Mouse (Mus musculus): ENCODE data around the gene Irgm1. TPM values are rescaled to one million over a fixed set of nuclear protein-coding genes. Genes with fewer than 3 reads are reported as not detected.
A peak's percentile ranks its signal among the peaks of the same experiment; 100 is the strongest.
"Not testable (repeated sequence)": the region's sequence is repeated elsewhere in the genome, so short reads cannot be mapped to it uniquely, and the experiment has no call there.

Irgm1 gene
- polyA plus RNA-seq, 1 experiment = 1.9 TPM

GRCm38 (mm10) chr11:48826752-48827096 is 44.8 kb downstream of the Irgm1 start:
- TF ChIP-seq POLR2A (IDR thresholded peaks at IDR 0.05; ENCODE audit: borderline replicate concordance, extremely low read depth, insufficient read depth, insufficient read length, poor library complexity, severe bottlenecking) (no peak), CTCF (IDR thresholded peaks at IDR 0.05; ENCODE audit: borderline replicate concordance, extremely low read depth, insufficient read depth, insufficient read length) (no peak)
- DNase-seq (ENCODE audit: low read depth) = peak; percentile 52

GRCm38 (mm10) chr11:48825979-48826751 is 45.3 kb downstream of the Irgm1 start, which contains the start of the genes Trim7 and Gm12184:
Gene Trim7 (plus strand): TSS chr11:48826140.
Gene Gm12184 (minus strand): TSS chr11:48826655.
- DNase-seq (ENCODE audit: low read depth) = not testable (repeated sequence)

GRCm38 (mm10) chr11:48824311-48824830 is 47.1 kb downstream of the Irgm1 start:
- DNase-seq (ENCODE audit: low read depth) = no peak
- TF ChIP-seq POLR2A (IDR thresholded peaks at IDR 0.05; ENCODE audit: borderline replicate concordance, extremely low read depth, insufficient read depth, insufficient read length, poor library complexity, severe bottlenecking) (no peak), CTCF (IDR thresholded peaks at IDR 0.05; ENCODE audit: borderline replicate concordance, extremely low read depth, insufficient read depth, insufficient read length) (no peak)

- TF ChIP-seq POLR2A (IDR thresholded peaks at IDR 0.05; ENCODE audit: borderline replicate concordance, extremely low read depth, insufficient read depth, insufficient read length, poor library complexity, severe bottlenecking) (no peak), CTCF (IDR thresholded peaks at IDR 0.05; ENCODE audit: borderline replicate concordance, extremely low read depth, insufficient read depth, insufficient read length) (no peak)
- DNase-seq (ENCODE audit: low read depth) = peak; percentile 78
Measured at GRCm38 (mm10) chr11:48823536-48823972, 47.9 kb downstream of the Irgm1 start.

- TF ChIP-seq CTCF (IDR thresholded peaks at IDR 0.05; ENCODE audit: borderline replicate concordance, extremely low read depth, insufficient read depth, insufficient read length) (no peak), POLR2A (IDR thresholded peaks at IDR 0.05; ENCODE audit: borderline replicate concordance, extremely low read depth, insufficient read depth, insufficient read length, poor library complexity, severe bottlenecking) (no peak)
- DNase-seq (ENCODE audit: low read depth) = no peak
Measured at GRCm38 (mm10) chr11:48822768-48823512, 48.5 kb downstream of the Irgm1 start.

- not testable (repeated sequence) for DNase-seq (ENCODE audit: low read depth)
Measured at GRCm38 (mm10) chr11:48821299-48821698, 50.2 kb downstream of the Irgm1 start.

- no peak for TF ChIP-seq POLR2A (IDR thresholded peaks at IDR 0.05; ENCODE audit: borderline replicate concordance, extremely low read depth, insufficient read depth, insufficient read length, poor library complexity, severe bottlenecking)
- no peak for TF ChIP-seq CTCF (IDR thresholded peaks at IDR 0.05; ENCODE audit: borderline replicate concordance, extremely low read depth, insufficient read depth, insufficient read length)
- no peak for DNase-seq (ENCODE audit: low read depth)
Measured at GRCm38 (mm10) chr11:48820308-48820674, 51.2 kb downstream of the Irgm1 start.

GRCm38 (mm10) chr11:48819614-48820307 is 51.7 kb downstream of the Irgm1 start:
- no peak for DNase-seq (ENCODE audit: low read depth)
- TF ChIP-seq POLR2A (IDR thresholded peaks at IDR 0.05; ENCODE audit: borderline replicate concordance, extremely low read depth, insufficient read depth, insufficient read length, poor library complexity, severe bottlenecking) = no peak
- no peak for TF ChIP-seq CTCF (IDR thresholded peaks at IDR 0.05; ENCODE audit: borderline replicate concordance, extremely low read depth, insufficient read depth, insufficient read length)

- TF ChIP-seq CTCF (IDR thresholded peaks at IDR 0.05; ENCODE audit: borderline replicate concordance, extremely low read depth, insufficient read depth, insufficient read length) (no peak), POLR2A (IDR thresholded peaks at IDR 0.05; ENCODE audit: borderline replicate concordance, extremely low read depth, insufficient read depth, insufficient read length, poor library complexity, severe bottlenecking) (no peak)
- DNase-seq (ENCODE audit: low read depth) = peak; percentile 96
Measured at GRCm38 (mm10) chr11:48818346-48818745, 53.1 kb downstream of the Irgm1 start.

GRCm38 (mm10) chr11:48817794-48818193 is 53.7 kb downstream of the Irgm1 start:
- TF ChIP-seq POLR2A (IDR thresholded peaks at IDR 0.05; ENCODE audit: borderline replicate concordance, extremely low read depth, insufficient read depth, insufficient read length, poor library complexity, severe bottlenecking) = no peak
- TF ChIP-seq CTCF (IDR thresholded peaks at IDR 0.05; ENCODE audit: borderline replicate concordance, extremely low read depth, insufficient read depth, insufficient read length) = no peak
- no peak for DNase-seq (ENCODE audit: low read depth)

- DNase-seq (ENCODE audit: low read depth) = peak; percentile 100
- TF ChIP-seq POLR2A (IDR thresholded peaks at IDR 0.05; ENCODE audit: borderline replicate concordance, extremely low read depth, insufficient read depth, insufficient read length, poor library complexity, severe bottlenecking) = no peak; the same call in 1 of the 2 replicates
- TF ChIP-seq CTCF (IDR thresholded peaks at IDR 0.05; ENCODE audit: borderline replicate concordance, extremely low read depth, insufficient read depth, insufficient read length) = no peak
Measured at GRCm38 (mm10) chr11:48816800-48817665, 54.5 kb downstream of the Irgm1 start, which contains the start of gene Trim41. Gene Trim41 (minus strand): TSS chr11:48817353.
